Mouse (Mus musculus) heart, embryonic 16.5 days (tissue): Measurements from ENCODE around the gene Slc35b2. TPM values are rescaled to one million over a fixed set of nuclear protein-coding genes. Genes with fewer than 3 reads are reported as not detected.

Experiments
- ATAC-seq: fragments of 200-750 bp; cut with Nextera tagmentation; replicated peaks from 2 replicates; pipeline ENCODE4 v1.8.0; 2017; ENCODE audit warnings: moderate number of reproducible peaks; ENCODE audit not compliant: insufficient read depth, low FRiP score; ENCODE audit errors: extremely low read depth
- H3K27ac ChIP-seq: fragments of 300-500 bp; sonication (generic); 2 replicates; pipeline ENCODE4 v1.5.1; 2014; ENCODE audit warnings: mild to moderate bottlenecking, low read length, control low read depth, moderate library complexity
- H3K27me3 ChIP-seq: fragments of 300-500 bp; sonication (generic); 2 replicates; pipeline ENCODE4 v1.6.1; 2014; ENCODE audit warnings: low read length, mixed read lengths; ENCODE audit not compliant: control insufficient read depth, insufficient read depth
- H3K36me3 ChIP-seq: fragments of 300-500 bp; sonication (generic); 2 replicates; pipeline ENCODE4 v1.6.1; 2014; ENCODE audit not compliant: control insufficient read depth, insufficient read depth
- H3K4me1 ChIP-seq: fragments of 300-500 bp; sonication (generic); 2 replicates; pipeline ENCODE4 v1.6.1; 2014; ENCODE audit warnings: low read length, mixed read lengths; ENCODE audit not compliant: control insufficient read depth, insufficient read depth
- H3K4me2 ChIP-seq: fragments of 300-500 bp; sonication (generic); 2 replicates; pipeline ENCODE4 v1.6.1; 2014; ENCODE audit warnings: low read depth, mild to moderate bottlenecking, control low read depth, low read length
- H3K4me3 ChIP-seq: fragments of 300-500 bp; sonication (generic); 2 replicates; pipeline ENCODE4 v1.5.1; 2014; ENCODE audit warnings: mild to moderate bottlenecking, control low read depth, low read length
- H3K9ac ChIP-seq: fragments of 300-500 bp; sonication (generic); 2 replicates; pipeline ENCODE4 v1.6.1; 2014; ENCODE audit warnings: low read length, control low read depth
- H3K9me3 ChIP-seq: fragments of 300-500 bp; sonication (generic); replicated peaks from 2 replicates; pipeline ENCODE4 v1.6.1; 2016; ENCODE audit warnings: low read length; ENCODE audit not compliant: control insufficient read depth
- WGBS: fragments of 180-500 bp; shearing (Covaris S2); extraction: QIAGEN DNeasy Blood & Tissue Kit; methylation state at CpG from one replicate; pipeline ENCODE4 v1.1.7; 2014; 5-methylcytosine and 5-hydroxymethylcytosine counted together
- polyA plus RNA-seq: library from polyadenylated mRNA; unstranded; fragments of >200 nt; fragmentation: Nextera tagmentation; extraction: Ambion mirVana; gene quantifications from 2 replicates; pipeline ENCODE4 v1.2.1, GENCODE M21; 2015

Slc35b2 gene
- polyA plus RNA-seq, 1 experiment from 2014 or later: 89.4 TPM

DNA sequence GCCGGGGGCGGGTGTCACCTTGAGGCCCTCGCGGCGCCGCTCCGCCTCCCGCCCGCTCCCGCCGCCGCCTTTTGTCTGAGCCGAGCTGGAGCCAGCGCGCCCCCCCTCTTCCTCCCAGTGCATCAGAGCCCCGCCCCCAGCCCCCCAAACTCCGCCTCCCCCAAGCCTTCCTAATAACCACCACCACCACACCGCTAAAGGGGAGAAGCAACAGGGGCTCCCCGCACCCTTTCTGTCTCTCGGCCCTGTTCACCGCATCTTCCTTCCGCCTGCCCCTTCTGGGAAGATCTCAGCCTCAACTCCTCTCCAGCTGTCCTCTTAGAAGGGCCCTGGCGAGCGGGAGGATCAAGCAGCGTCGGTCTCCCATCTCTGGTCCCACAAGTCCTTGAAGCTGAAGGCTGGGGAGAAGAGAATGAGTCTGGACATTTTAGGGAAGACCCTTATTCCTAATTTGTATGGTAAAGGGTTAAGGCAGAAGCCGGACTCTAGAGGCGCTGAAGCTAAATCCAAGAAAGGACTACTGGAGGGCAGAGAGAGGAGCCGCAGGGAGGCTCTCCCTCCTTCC, 14.0 kb upstream of the Slc35b2 start, which contains the start of gene Tmem151b:
Tmem151b (minus strand) TSS at position 61 of the 565 bp plus-strand sequence.
- Histone ChIP-seq H3K9me3 (no peaks in the 10 kb centered on the region), H3K27ac (no peak within 1 kb of the TSS), H3K9ac (peak within 1 kb of the TSS; percentile 73), H3K4me1 (peaks cover 21% of the 10 kb centered on the region), H3K36me3 (no peaks in the 10 kb centered on the region), H3K27me3 (peaks cover 53% of the 10 kb centered on the region), H3K4me3 (peak within 1 kb of the TSS; percentile 73), H3K4me2 (peak within 1 kb of the TSS; percentile 99)
- 2% methylated on average over 13 of the region's 29 CpGs for WGBS
- 0 out of 2 replicates have a peak, but pooled peaks have one; percentile 5 for ATAC-seq

DNA sequence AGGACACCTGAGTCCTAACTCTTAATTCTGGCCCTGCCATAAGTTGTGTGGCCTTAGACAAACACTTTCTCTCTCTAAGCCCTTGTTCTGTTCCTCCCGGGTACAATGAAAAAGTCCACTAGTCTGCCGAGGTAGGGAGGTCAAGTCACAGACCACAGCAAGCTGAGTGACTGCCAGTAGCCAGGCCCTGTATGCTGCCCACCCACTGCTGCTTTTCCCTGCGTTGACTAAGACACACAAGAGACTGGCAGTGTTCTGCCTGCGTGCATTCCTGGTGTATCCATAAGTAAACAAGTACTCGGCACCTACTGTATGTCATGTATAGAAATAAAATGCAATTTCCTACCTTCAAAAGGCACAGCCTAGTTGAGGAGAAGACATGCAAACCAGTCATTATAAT, 13.4 kb upstream of the Slc35b2 start:
- Histone ChIP-seq H3K4me1 (peaks cover 17% of the 10 kb centered on the region), H3K36me3 (no peaks in the 10 kb centered on the region), H3K9ac (0 out of 2 replicates have a peak overlapping the region, but pooled peaks have one; percentile 21), H3K4me3 (no peak overlapping the region; the same call in 1 of the 2 replicates), H3K4me2 (peak overlapping the region; percentile 99), H3K9me3 (no peaks in the 10 kb centered on the region), H3K27me3 (peaks cover 48% of the 10 kb centered on the region), H3K27ac (no peak overlapping the region)
- ATAC-seq: no peak
- WGBS: 34% methylated on average over 5 of the region's 5 CpGs

DNA sequence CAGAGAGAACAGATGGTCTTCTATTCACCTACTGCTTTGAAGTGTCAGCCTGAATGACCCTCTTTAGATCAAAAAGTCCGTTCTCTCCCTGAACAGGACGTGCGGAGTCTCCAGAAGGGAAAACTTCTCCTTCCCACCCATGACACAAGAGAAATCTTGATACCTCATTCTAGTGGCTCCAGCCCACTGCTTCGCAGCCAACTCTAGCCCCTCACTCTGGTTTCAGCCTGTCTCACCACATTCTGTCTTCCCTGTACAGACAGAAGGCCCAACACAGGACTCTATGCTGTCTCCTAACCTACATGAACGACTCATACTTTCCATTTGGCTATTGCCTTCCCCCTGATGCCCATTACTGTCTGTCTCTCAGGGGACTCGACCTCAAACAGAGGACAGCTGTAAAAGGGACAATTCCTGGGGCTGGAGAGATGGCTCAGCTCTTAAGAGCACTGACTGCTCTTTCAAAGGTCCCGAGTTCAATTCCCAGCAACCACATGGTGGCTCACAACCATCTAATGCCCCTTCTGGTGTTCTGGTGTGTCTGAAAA, 12.4 kb upstream of the Slc35b2 start:
- Histone ChIP-seq H3K9me3 (no peaks in the 10 kb centered on the region), H3K4me1 (peaks cover 18% of the 10 kb centered on the region), H3K27me3 (peaks cover 37% of the 10 kb centered on the region), H3K4me3 (no peak overlapping the region), H3K36me3 (no peaks in the 10 kb centered on the region), H3K27ac (no peak overlapping the region), H3K4me2 (no peak overlapping the region), H3K9ac (no peak overlapping the region)
- WGBS: 60% methylated on average over 7 of the region's 7 CpGs
- ATAC-seq: no peak

DNA sequence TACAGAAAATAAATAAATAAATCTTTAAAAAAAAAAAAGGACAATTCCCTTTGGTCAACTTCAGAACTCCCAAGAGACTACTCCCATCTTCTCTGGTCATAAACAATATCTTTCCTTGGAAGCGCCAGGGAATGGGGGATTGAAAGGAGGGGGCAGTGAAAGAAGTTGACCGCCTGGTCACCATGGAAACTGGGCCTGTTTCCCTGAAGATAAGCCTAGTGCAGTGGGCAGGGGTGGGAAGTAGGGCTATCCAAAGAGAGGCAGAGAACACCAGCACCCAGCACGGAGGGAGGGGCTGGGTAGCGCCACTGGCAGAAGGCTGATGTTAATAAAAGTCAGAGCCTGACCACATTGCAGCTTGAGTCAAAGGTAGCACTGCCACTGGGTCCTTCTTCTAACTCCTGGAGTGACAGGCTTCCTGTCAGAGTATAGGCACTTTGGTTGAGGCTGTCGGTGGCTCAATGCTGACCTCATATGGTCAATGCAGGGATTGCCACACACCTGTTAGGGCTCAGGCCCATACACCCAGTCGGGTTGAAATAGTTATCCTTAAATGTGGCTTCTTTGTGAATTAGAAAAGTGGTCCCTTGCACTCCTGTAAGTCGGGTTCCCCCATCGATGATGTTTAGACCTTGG, 11.7 kb upstream of the Slc35b2 start:
- Histone ChIP-seq H3K4me3 (no peak overlapping the region), H3K9ac (no peak overlapping the region), H3K4me1 (peaks cover 21% of the 10 kb centered on the region), H3K36me3 (no peaks in the 10 kb centered on the region), H3K27ac (no peak overlapping the region), H3K27me3 (peaks cover 36% of the 10 kb centered on the region), H3K9me3 (no peaks in the 10 kb centered on the region), H3K4me2 (no peak overlapping the region)
- 4% methylated on average over 8 of the region's 8 CpGs for WGBS
- no peak; the same call in 1 of the 2 replicates for ATAC-seq

DNA sequence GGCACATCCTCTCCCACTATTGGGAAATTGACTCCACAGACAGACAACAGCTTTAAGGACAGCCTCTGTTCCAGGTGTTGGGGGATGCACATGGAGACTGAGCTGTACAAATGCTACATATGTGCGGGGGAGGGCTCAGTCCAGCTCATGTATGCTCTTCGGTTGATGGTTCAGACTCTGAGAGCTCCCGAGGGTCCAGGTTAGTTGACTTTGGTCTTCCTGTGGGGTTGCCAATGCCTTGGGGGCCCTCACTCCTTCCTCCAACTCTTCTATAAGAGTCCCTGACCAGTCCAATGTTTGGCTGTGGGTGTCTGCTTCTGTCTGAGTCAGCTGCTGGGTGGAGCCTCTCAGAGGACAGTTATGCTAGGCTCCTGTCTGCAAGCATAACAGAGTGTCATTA, 10.6 kb upstream of the Slc35b2 start:
- no peaks in the 10 kb centered on the region for H3K9me3 ChIP-seq
- 70% methylated on average over 3 of the region's 3 CpGs for WGBS
- H3K27ac ChIP-seq: no peak overlapping the region
- no peaks in the 10 kb centered on the region for H3K36me3 ChIP-seq
- no peak overlapping the region for H3K9ac ChIP-seq
- peaks cover 21% of the 10 kb centered on the region for H3K4me1 ChIP-seq
- ATAC-seq: no peak
- H3K27me3 ChIP-seq: peaks cover 26% of the 10 kb centered on the region
- no peak overlapping the region for H3K4me2 ChIP-seq
- no peak overlapping the region for H3K4me3 ChIP-seq

DNA sequence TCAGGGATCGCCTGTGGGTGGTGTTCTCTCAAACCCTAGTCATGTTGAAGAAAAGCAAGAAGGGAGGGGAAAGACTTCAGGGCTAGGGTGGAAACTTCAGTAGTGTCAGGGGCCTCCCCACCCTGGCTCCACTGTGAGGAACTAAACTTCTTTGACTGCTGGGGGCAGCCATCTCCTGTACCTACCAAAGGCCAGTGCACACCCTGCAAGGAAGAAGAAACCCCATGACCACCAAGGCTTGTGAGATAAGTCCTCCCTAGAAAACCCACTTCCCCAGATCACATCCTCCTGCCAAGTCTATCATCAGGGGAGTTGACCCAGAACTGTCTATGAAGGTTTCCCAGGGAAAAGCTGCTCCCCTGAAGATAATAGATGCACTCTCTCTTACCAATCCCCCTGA, 9.3 kb upstream of the Slc35b2 start:
- Histone ChIP-seq H3K4me3 (no peak overlapping the region), H3K9ac (no peak overlapping the region), H3K27me3 (peaks cover 15% of the 10 kb centered on the region), H3K27ac (no peak overlapping the region), H3K36me3 (no peaks in the 10 kb centered on the region), H3K4me2 (no peak overlapping the region), H3K4me1 (peaks cover 19% of the 10 kb centered on the region), H3K9me3 (no peaks in the 10 kb centered on the region)
- no peak for ATAC-seq
- WGBS: 15% methylated on average over 1 of the region's 1 CpGs

DNA sequence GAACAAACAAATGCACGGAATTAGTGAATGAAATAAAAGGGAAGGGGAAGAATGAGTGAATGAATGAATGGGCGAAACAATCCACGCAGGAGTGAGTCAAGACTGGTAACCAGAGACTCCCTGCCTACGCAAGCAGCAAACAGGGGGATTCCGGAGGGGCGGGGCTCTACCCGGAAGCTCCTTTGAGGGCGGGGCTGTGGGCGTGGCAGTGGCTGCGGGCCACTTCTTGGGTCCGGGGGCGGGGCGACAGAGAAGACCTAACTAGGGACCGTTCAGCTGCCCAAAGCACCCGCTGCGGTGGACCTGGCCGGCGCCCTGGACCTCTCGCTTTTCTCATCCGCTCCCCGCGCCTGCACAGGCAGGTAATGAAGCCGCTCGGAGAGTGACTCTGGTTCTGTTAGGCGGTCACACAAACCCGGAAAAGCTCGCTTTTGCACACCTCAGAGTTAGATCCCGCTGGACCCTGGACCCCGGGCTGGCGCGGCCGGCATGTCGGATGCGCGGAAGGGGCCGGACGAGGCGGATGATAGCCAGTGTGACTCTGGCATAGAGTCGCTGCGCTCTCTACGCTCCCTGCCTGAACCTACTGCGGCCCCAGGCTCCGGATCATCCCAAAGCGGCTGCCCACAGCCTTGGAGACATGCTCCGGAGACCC, 8.1 kb upstream of the Slc35b2 start, which contains the start of gene Nfkbie:
Nfkbie (plus strand) TSS at position 252 of the 655 bp plus-strand sequence.
- ATAC-seq: peak; percentile 74
- Histone ChIP-seq H3K9ac (peak within 1 kb of the TSS; percentile 59), H3K4me3 (peak within 1 kb of the TSS; percentile 58), H3K36me3 (no peaks in the 10 kb centered on the region), H3K4me2 (peak within 1 kb of the TSS; percentile 69), H3K4me1 (peaks cover 9% of the 10 kb centered on the region), H3K27ac (no peak within 1 kb of the TSS), H3K9me3 (no peaks in the 10 kb centered on the region), H3K27me3 (peaks cover 10% of the 10 kb centered on the region)
- under 1% methylated on average over 45 of the region's 45 CpGs for WGBS

DNA sequence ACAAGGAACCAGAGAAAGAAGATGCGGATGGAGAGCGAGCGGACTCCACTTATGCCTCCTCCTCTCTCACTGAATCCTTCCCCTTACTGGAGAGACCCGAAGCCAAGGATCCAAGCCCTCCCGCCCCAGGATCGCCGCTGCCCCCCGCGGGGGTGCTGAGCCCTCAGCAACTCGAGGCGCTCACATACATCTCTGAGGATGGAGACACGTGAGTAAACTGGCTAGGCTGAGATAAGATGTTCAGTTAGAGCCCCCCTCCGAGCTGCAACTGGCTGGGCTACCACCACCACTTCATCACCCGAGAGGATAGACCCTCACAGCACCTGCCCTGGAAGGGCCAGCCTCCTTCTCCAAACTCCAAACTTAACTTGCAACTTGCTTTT, 7.6 kb upstream of the Slc35b2 start:
- Histone ChIP-seq H3K9ac (peak overlapping the region; percentile 59), H3K9me3 (no peaks in the 10 kb centered on the region), H3K4me2 (peak overlapping the region; percentile 69), H3K36me3 (no peaks in the 10 kb centered on the region), H3K27ac (no peak overlapping the region), H3K4me3 (peak overlapping the region; percentile 58), H3K27me3 (peaks cover 10% of the 10 kb centered on the region), H3K4me1 (peaks cover 9% of the 10 kb centered on the region)
- ATAC-seq: no peak
- WGBS: 1% methylated on average over 14 of the region's 14 CpGs
